Mouse (Mus musculus) layer of hippocampus, adult 9-11 months (tissue): ENCODE data around the gene Ryr2.

Experiments
- DNase-seq: peaks from one replicate; pipeline ENCODE4 v3.0.0; 2022

Ryr2 gene

DNA sequence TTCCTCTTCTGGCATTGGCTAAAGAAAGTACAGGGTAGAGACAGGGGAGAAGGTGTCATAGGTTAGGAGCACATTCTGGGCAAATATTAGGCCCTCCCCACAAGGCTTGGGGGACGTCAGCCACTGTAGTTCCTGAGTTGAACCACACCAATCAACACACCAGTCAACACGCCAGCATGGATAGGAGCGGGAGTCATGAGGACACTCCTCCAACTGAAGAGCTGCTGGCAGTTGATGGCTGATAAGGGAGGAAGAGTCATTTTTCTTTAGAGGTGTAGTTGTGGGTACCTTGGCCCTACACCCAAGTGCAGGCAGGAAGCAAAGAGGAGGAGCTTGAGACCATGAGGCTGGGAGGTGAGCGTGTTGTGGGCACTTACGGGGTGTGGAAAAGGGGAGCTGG is 13.6 kb downstream of the Ryr2 start:
- no peak for DNase-seq

DNA sequence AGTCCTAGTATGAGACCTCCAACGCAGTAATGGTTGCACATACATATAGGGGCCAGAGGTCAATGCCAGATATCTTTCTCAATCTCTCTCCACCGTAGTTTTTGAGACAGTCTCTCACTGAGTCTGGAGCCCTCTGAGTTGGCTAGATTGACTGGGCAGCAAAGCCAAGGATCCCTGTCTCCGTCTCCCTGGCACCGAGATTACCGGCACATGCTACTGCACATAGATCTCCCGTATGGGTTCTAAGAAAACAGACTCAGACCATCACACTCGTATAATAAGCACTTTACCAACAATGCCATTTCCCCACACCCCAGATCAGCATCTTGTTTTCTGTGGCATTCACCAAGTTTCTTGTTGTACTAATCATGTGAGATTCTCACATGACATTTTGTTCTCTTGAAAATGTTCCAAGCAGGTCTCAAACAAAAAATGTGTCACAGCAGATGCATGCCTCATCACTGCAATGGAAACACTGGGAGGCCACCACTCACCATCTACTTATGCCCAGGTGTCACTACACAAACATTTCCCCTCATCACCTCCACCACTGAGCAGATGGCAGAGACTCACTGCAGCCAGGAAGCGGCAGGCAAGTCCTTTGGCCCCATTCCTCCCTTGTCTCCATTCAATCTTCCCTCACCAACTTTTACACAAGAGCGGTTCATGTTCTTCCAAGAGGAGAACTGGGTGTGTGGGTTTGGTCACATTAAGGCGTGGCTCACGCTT is 14.2 kb downstream of the Ryr2 start:
- DNase-seq: no peak

DNA sequence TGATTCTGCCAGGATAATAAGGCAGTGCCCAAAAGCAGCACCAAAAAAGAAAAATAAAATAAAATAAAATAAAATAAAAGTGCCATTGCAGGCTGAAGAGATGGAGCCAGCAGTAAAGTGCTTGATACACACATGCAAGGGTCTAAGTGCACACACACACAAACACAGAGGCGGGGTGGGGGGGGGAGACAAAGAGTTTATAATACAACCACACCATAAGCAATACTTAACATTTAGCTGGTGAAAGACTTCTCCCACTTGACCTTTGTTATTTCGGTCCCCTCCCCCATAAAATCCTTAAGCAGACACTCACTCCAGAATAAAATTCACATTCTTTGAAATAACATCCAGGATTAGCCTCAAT is 22.7 kb downstream of the Ryr2 start:
- DNase-seq: no peak

DNA sequence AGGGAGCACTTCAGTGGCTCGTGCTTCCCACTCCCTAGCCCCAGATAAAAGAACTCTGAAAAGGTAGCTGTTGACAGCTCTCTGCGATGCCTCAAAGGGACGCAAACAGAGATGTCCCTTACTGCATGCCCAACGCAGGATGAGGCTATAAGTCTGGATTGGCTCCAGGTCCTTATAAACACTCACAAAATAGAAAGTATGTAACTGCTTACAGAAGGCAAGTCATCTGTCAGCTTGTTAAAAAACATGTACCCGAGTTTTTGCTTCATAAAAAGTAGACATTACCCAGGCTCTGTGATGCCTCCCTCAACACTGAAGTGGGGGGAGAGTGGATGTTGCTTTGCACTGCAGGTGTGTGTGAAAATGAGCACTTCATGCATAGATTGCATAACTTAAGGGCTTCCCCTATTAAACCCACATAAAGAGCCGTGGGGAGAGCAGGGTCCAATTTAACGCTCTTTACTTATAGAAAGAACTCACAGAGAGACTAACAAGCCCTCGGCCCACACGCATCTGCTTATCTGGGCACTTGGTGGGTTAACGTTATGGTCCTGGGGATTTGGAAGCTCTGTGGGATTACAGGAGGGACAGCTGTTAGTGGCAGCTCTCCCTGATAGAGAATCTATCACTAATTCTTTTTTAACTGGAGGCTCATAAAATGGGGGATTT is 23.2 kb downstream of the Ryr2 start:
- no peak for DNase-seq

DNA sequence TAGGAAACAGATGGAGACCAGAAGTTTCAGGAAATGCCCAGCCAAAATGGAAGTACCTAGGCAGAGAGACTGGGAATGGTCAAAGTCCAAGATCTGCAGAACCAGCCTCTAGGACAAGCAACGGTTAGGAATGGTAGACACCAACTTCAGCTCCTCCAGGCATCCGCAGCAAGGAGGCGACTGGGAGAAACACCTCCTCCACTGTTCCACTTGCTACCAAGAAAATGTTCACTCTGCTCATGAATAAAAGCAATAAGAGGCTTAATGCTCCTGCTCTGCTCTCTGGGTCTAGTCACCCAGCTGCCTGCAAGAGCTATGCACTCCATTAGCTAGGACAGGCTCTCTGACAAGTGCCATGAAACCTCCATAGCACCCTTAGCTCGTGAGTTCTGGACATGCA is 26.2 kb downstream of the Ryr2 start:
- DNase-seq: no peak

DNA sequence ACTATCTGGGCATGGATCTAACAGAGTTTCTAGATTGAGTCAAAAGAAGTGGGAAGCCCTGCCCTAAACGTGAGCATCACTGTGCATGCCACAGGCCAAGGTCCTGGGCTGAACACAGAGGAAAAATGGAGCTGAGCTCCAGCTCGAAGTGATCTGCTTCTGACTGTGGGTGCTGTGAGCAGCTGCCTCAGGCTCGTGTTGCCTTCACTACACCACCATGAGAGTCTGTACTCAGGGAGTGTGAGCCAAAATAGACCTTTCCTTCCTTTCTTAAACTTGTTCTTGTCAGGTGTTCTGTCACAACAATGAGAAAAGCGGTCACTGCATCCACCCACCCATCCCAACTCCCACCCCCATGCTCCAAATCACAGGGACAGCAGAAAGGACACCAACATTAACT is 27.2 kb downstream of the Ryr2 start:
- DNase-seq: no peak

DNA sequence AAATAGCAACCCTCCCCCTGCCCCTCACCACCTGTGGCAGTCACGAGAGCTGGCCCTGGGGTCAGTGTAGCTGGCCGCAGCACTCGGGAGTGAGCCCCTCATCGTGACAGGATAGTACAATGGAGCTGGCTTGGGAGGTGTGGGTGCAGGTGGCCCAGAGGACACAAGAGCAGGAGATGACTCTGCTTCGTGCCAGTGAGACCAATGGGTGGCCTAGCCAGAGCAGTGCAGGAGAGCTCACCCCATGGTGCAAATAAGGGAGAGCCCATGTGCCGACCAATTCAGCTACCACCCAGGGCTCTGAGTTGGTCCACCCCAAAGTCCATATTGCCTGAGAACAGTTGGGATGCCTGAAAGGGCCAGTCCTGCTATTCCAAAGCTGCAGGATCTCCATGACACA is 31.8 kb downstream of the Ryr2 start:
- no peak for DNase-seq

DNA sequence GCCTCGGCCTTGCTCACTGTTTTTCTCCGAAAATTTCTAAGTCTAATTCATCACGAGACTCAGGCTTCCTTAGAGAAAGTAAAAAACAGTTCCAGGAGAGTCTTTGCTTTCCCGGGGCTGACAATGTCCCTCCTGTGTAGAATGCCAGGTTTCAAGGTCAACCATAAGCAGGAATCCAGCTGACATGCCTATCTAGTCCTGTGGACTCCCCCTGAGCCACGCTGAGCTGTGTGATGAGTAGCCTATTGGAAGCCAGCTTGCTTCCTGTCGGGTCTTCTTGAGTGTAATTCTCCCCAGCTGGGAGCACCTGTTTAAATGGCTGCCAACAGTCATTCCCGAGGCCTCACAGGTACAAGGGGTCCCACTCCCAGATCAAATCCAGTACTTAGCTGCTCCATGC is 34.2 kb downstream of the Ryr2 start:
- DNase-seq: no peak

DNA sequence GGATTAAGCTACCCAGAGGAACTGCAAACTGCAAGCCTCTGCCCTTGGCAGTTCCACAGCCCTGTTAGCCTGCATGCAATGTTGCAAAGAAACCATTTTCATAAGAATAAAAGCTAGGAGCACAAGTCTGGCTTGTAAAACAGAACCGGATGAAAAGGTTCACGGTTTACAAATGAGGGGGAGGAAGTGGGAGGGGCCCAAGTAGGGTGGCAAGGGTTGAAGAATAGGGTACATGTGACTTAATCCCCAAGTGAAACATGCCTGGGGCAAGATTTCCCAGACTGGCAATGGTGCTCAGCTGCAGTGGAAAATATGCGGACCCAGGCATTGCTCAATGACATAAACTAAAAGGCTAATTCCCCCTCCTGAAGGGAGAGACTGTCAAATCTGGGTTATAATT is 34.6 kb downstream of the Ryr2 start:
- no peak for DNase-seq

DNA sequence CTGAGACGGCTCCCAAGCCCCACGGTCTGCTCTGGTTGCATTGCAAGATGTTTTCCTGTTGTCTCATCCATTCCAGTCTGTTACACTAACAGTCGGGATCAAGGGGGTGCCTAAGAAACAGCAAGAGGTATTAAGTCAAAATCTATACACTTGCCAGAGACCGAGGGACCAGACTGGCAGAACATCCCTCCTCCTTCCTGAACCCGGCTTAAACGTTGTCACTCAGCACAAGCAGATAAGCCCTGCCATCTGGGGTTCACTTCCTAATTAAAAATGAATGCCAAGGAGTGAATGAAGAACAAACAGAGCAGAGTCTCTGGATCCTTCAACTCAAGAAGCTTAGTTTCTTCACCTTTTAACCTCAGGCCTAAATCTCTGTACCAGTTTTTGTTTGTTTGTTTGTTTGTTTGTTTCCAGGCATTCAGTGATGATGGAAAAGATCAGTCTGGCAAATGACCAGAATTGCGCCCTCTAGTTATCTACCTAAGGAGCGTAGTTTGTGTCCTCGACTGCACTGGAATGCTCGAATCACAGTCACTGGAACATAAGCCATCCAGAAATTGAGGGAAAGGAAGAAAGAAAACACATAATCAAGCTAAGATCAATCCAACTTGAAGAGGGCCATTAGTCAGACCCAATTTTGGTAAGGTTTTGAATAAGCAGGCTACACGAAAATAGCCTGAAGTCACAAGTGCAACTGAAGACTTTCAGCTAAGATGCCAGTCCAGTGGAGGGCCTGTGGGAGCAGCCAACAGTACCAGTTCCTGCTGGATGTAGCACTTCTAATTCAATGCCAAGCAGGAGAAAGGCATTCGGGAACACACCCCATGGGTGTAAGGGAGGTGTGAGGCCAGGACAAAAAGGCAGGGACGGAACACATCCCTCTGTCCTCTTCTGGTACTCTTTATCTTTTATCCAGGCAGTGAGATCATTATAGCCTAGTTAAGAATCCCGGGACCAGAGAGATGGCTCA is 36.3 kb downstream of the Ryr2 start:
- no peak for DNase-seq

DNA sequence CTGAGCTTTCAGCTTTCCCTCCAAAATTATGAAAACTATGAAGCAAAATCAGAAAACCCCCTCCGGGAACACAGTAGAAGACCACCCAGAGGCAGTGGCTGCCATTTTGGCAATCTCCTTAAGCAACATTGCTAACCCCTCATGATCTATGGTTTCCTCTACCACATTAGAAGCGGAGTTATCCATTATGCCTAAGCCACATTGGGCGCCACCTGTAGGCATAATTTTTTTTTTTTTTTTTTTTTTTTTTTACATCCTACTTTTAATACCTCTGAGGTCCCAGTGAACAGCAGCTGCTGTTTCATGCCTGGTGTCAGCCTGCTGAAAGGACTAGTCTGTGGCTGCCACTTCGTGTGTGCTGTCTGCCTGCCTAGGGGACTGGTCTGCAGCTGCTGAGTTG is 42.2 kb downstream of the Ryr2 start:
- DNase-seq: no peak

DNA sequence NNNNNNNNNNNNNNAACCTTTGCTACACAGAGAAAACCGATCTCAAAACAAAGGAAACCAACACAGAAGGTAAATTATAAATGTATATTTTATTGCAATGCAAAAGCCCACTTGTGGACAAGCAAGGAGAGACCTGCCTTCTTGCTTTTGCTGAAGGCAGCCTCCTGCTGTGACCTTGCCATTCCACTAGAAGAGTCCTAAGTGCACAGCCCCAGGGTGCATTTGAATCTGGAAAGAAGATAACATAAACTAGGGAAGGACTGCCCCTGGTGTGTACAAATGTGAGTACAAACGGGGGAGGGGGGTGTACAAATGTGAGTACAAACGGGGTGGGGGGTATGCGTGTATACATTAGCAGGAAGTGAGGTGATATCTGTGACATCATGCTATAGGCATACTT is 43.2 kb downstream of the Ryr2 start:
- DNase-seq: no peak

DNA sequence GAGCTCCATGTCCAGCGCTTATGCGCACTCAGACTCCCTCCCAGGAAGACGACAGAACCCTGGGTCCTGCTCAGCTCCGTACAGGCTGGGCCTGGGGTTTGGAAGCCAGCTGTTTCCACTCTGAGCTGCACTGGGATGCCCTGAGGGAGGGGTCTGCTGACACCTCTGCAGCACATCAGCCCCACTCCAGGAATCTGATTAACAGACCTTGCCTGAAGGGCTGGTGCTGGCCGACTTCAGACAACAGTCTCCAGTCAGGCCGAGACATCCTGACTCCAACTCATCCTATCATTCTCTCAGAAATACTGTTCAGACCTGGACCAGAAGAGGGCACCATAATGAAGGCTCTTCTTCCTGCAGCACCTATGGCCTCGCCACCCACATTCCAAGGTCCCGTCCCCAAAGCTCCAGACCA is 49.4 kb downstream of the Ryr2 start:
- no peak for DNase-seq

DNA sequence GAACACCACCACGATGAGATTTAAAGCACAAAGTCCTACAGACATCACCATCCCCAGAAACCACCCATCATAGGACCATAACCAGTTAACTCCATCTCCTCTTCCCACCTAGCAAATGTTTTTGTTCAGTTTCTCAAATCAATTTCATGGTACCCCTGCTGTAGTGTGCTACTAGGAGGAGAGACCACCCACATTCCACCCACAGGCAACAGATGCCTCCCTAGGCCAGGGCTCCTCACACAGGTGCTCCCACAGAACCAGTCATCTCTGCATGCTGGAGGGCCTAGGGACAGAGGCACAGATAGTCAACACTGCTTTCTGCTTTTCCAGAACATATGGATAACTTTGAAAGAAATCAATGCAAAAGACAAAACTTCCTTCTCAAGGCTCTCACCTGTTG is 50.8 kb downstream of the Ryr2 start:
- DNase-seq: peak; percentile 74

DNA sequence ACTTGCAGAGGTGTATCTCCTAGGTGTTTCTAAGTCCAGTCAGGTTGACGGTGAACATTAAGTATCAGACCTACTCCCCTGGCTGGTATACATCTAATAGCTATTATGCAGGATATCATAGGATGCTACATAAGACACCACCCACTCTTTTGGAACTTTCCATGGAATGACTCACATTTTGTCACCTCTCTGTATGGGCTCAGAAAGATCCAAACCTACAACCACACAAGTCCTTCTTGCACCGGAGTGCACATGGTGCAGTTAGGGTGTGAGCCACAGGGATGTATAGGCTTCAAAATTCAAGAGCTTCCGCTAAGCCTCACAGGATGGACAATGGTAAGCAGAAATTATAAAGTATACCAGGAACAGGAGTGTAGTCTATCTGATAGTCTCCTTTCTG is 52.8 kb downstream of the Ryr2 start:
- DNase-seq: no peak

DNA sequence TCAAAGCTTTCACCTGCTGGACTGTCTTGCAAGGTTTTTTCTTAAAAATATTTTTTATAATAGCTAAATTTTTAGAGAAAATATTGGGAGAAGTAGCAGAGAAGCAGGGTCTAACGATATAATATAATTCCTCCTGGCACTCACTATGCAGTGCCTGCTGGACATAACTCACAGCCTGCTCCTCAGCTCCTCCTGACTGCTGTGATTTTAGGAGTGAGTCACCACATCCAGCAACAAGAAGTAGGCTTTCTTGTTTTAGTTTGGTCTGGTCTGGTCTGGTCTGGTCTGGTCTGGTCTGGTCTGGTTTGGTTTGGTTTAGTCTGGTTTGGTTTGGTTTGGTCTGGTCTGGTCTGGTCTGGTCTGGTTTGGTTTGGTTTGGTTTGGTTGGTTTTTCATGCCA is 55.9 kb downstream of the Ryr2 start:
- DNase-seq: no peak

DNA sequence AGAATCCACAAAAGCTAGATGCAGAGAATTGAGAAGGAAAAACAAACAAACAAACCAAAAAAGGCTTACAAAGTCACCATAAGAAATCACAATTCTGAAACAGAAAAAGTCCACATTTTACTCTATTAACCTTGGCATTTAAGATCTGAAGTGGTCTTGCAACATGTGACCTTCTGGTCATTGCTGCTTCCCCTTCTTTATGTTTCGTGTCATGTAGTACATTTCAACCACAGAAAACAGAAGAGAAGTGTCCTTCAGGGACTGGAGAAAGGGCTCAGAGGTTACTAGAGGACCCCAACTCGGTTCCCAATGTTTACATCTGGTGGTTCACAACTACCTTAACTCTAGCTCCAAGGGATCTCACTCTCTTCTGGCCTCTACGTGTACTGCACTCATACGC is 59.7 kb downstream of the Ryr2 start:
- no peak for DNase-seq

DNA sequence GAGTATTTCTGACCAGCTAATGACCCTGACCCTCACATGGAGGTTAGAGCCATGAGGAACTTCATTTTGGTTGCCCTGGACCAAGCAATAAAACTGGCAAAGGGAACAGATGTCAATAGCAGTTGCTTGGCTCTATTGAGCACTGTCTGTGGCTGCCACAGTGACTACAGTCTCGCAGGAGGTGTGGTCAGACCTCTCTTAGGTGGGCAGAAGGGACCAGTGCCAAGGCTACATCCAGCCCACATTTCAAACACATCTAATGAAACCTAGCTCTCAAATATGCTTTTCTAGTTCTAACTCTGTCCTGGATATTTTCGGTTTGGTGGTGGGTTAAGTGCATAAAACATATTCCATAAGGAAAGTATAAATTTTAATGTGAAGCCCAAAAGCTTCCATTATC is 62.0 kb downstream of the Ryr2 start:
- DNase-seq: no peak

DNA sequence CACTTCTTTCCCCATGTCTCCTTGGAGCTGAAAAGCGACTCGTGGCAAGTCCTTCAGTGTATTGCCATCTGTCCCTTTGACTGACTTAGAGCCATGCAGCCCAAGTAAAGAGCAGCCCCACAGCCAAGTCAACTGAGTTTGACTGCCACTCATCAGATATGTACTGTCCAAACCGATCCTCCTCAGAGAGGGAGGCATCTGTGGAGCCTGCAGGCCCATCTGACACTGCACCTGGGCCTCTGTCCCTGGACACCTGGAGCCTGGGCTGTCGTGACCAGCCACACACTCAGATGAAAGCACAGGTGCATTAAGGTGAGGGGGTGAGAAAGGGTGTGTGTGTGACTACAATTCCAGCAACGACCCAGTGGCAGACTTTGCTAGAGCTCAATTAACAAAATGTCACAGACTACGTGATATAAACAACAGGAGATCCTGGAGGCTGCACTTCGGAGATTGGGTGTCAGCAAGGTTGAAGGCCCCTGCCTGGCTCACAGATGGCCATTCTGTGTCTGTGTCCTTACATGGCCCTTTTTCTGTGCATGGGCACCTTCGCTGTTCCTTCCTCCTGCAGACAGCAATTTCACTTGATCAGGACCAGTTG is 63.8 kb downstream of the Ryr2 start:
- DNase-seq: no peak

DNA sequence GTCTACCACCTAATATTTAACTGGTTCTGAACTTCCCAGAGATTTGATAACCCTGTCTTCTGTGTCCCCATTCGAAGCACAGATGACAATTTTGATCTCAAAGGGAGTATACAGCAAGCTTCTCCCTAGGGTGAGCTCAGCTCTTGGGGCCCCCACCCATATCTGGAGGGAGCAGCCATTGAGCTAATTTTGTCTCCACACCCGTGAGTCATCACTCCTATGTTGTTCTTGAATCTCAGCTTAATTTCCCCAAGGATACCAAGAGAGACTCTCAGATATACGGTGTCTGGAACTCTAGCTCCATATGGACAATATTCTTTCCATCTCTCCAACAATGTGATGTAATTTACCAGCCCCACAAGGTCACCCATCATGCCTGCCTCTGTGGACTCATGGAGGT is 66.8 kb downstream of the Ryr2 start:
- DNase-seq: no peak

DNA sequence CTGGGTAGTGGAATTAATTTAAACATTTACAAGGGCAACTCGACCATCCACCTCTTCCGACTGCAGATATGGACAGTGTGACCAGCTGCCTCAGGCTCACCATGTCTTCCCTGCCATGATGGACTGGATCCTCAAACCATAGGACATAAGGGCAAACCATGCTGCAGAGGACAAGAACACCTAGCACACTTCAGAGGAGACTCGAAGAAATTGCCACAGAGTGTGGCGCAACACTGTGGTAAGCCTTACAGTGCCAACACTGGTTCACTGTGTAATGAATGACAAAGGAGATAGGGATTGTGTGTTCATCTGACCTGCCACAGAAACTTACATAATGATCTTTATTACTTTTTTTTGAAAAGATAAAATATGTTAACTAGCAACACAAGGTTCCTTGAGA is 68.1 kb downstream of the Ryr2 start:
- DNase-seq: no peak

DNA sequence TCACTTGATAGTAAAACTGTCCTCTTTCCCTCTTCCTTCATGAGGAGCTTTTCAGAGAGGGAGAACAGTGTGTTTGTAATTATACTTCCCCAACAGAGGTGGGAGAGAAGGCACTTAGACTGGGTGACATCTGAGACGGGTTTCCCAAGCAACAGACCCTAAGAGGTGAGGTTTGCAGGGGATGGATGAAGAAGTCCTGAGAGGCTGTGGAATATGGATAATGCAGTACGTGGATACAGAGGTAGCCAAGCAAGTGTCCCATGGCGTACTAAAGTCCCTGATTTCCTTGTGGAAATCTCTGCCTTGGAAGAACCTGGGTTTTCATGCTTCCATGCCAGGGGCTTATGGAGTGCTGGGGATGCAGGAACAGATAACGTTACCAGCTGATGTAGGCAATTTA is 69.5 kb downstream of the Ryr2 start:
- no peak for DNase-seq

DNA sequence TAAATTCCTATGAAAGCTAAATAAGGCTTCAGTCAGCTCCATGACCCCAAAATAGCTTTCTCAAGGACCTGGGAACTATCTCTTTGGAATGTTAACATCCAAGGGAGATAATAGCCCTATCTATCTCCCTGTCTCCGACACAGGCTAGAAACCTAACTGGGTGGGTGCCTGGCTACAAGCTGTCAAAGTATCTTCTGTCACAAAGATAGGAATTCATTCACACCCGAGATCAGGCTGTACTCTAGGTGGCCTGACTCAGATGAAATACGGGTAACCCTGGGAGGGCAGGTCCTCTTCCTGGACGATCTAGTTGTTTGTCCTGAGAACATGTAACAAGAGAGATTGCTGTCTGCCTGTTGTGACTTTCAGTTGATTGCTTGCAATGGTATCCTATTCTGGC is 69.9 kb downstream of the Ryr2 start:
- no peak for DNase-seq

DNA sequence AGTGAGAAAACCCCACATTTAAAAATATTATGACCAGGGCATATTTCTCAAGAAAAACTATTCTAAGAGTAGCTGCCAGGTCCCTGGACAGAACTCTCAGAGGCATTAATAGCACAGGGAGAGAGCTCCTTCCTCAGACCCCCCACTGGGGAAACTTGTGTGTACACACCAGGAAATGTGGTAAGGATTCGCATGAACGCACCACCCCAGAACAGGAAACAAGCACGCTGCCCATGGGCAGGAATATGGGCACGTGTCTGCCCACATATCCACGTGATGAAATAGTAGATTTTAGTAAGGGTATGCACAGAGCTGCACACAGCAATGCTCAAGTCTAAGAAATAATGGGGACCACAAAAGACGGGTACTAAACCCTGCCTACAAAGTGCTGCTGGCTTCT is 72.8 kb downstream of the Ryr2 start:
- DNase-seq: no peak
